Mouse (Mus musculus): Measurements from ENCODE around the gene Dock4. TPM values are rescaled to one million over a fixed set of nuclear protein-coding genes. Genes with fewer than 3 reads are reported as not detected.

Dock4 gene
- polyA plus RNA-seq, 1 experiment = 41.2 TPM

DNA sequence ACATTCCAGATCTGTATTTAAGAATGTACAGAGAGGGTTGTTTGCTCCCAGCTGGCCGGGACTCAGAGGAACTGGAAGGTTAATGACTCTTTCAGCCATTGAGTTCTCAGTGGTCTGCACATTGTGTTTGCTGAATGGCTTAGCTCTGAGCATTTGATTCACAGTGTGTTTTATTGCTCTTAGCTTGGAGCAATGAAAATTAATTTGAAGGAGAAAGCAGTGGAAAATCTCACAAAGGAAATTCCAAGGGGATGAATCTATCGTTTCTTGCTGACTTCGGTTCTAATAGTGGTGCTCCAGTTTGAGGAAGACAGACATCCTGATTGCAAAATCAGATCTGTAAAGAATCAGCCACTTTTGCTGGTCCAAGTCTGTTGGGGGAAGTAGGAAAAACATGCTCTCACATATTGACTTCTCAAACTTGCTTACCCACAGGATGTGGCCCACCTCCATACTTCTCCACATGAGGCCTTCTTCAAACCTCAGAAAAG, 342.9 kb downstream of the Dock4 start:
- H3K27ac ChIP-seq (ENCODE audit: insufficient read depth, low read length) = no peak overlapping the region
- TF ChIP-seq POLR2A (IDR thresholded peaks at IDR 0.05; ENCODE audit: extremely low read depth, insufficient read depth, low read length) = no peak
- no peak for TF ChIP-seq CTCF (IDR thresholded peaks at IDR 0.05; ENCODE audit: extremely low read depth, insufficient read depth, low read length)

DNA sequence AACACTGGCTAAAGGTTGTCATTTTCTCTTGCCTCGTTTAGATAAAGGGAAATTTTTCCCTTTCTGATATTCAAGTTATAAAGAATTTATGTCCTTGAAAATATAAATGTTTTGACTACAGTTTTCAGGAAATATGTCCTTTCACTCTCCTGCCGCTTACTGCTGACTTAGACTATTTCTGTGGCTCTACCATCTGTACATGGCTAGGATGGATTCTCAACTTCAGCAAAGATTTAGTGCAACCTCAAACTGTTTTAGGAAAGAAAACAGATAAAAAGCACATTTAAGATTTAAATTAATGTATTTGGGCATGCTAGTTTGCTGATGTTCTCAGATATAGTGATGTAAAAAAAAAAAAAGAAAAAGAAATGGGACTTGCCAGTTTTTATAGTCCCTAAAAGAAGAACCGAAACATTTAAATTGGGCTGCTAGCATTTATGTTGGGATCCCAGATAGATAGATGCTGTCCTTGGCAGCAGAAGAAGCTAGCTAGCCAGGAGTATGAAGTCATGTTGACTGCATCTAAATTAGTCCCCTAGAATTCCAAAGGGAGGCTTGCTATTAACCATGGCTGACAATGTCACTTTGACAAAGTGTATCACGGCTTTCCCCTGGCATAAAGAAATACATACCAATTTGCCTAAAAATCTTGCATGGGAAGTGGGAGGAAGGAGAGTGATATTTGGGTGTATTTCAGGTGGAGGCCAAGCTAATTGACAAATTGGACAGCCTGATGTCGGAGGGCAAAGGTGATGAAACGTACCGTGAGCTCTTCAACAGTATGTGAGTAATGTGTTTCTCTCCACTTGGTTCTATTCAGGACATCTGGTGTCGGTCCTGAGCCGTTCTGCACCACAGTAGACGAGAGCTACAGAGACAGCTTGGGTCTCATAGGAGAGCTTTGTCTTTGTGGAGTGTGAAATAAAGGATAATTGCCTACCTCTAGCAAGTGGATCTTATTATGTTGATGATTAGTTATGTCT, 343.9 kb downstream of the Dock4 start:
- Histone ChIP-seq H3K4me3 (ENCODE audit: insufficient read depth, low read length) (no peak overlapping the region), H3K27ac (ENCODE audit: insufficient read depth, low read length) (no peak overlapping the region), H3K4me1 (ENCODE audit: control insufficient read depth, insufficient read depth, low read length) (peaks cover 6% of the 10 kb centered on the region)
- no peak for TF ChIP-seq POLR2A (IDR thresholded peaks at IDR 0.05; ENCODE audit: extremely low read depth, insufficient read depth, low read length)
- TF ChIP-seq CTCF (IDR thresholded peaks at IDR 0.05; ENCODE audit: extremely low read depth, insufficient read depth, low read length) = no peak

More for the DNA sequence above, 342.9 kb downstream of the Dock4 start:
- no peak overlapping the region for H3K4me3 ChIP-seq (ENCODE audit: insufficient read depth, low read length)
- H3K4me1 ChIP-seq (ENCODE audit: control insufficient read depth, insufficient read depth, low read length) = peaks cover 6% of the 10 kb centered on the region

DNA sequence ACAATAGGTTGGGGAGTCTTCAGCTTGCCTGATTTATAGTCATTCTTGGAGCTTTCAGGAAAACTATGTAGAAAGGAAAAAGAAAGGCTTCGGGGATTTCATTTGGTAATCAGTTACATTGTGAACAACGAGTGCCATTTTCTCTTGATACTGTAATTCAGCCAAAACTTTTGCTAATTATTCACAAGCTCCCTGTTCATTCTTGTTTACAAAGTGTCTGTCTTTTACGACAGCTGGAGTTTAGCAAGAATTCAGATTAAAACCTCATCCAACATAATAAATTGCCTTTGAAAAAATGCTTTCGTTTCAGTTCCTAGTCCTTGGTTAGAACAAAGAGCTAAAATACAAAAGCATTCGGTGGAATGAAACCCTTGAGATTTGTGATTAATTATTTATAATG, 345.5 kb downstream of the Dock4 start:
- Histone ChIP-seq H3K4me3 (ENCODE audit: insufficient read depth, low read length) (no peak overlapping the region), H3K4me1 (ENCODE audit: control insufficient read depth, insufficient read depth, low read length) (peaks cover 6% of the 10 kb centered on the region), H3K27ac (ENCODE audit: insufficient read depth, low read length) (no peak overlapping the region)
- no peak for TF ChIP-seq CTCF (IDR thresholded peaks at IDR 0.05; ENCODE audit: extremely low read depth, insufficient read depth, low read length)
- no peak for TF ChIP-seq POLR2A (IDR thresholded peaks at IDR 0.05; ENCODE audit: extremely low read depth, insufficient read depth, low read length)

DNA sequence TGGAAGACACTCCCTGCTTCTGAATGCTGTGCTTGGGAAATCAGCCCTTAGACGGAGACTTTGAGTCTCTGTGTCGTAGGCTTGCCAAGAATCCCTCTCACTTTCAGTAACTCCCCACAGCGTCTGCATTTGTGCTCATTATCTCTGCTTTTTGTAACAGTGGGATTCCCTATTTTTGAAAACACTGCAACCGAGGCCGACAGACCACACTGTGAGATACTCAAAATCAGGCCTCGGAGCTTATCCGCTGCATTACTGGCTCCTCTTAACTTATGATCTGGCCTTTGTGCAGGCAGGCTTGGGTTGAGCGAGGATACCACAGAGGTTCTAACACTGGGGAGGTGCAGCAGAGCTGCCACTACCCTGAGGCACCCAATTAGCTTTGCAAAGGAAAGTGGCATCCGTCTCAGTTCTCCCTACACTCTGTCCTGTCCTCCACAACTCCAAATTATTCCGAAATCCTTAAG, 346.5 kb downstream of the Dock4 start:
- Histone ChIP-seq H3K4me3 (ENCODE audit: insufficient read depth, low read length) (no peak overlapping the region), H3K27ac (ENCODE audit: insufficient read depth, low read length) (0 out of 2 replicates have a peak overlapping the region, but pooled peaks have one; percentile 29), H3K4me1 (ENCODE audit: control insufficient read depth, insufficient read depth, low read length) (peaks cover 6% of the 10 kb centered on the region)
- TF ChIP-seq POLR2A (IDR thresholded peaks at IDR 0.05; ENCODE audit: extremely low read depth, insufficient read depth, low read length) (no peak), CTCF (IDR thresholded peaks at IDR 0.05; ENCODE audit: extremely low read depth, insufficient read depth, low read length) (no peak)

DNA sequence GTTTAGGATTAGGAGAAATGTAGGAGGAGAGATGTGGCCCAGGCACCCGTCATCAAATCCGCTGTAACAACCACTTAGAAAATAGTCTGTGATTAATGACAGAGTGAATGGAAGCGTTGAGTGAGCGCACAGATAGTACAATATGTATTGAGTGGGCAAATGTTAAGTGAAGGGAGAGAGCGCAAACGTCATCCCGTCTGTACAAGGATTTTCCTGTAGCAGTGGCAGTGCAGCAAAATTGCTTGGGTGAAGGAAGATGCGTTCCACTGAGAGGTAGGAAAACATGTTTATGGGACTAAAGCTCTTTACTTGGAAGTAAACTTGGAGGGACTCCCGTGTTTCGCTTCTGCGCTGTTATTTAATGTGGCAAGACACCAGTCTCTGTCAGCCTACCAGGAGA, 348.3 kb downstream of the Dock4 start:
- TF ChIP-seq CTCF (IDR thresholded peaks at IDR 0.05; ENCODE audit: extremely low read depth, insufficient read depth, low read length) (no peak), POLR2A (IDR thresholded peaks at IDR 0.05; ENCODE audit: extremely low read depth, insufficient read depth, low read length) (no peak)
- peaks cover 4% of the 10 kb centered on the region for H3K4me1 ChIP-seq (ENCODE audit: control insufficient read depth, insufficient read depth, low read length)
- H3K4me3 ChIP-seq (ENCODE audit: insufficient read depth, low read length) = peak overlapping the region; percentile 27
- H3K27ac ChIP-seq (ENCODE audit: insufficient read depth, low read length) = peak overlapping the region; percentile 78; the same call in 1 of the 2 replicates

DNA sequence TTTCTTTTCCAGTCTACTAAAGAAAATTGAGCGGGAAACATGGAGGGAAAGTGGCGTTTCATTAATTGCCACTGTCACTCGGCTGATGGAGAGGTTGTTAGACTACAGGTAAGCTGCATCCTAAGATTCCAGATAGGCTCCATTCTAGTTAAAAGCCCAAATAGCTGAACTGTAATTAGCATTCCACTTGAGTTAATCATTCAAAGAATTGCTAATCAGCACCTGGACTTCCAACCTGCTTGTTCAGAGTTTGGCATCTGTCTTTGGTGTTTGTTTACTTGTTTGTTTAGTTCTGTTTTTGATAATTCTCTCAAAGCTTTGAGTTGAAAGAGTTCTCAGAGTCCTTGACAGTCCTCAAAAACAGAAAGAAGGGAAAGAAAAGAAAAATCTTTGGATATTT, 349.0 kb downstream of the Dock4 start:
- H3K27ac ChIP-seq (ENCODE audit: insufficient read depth, low read length) = no peak overlapping the region
- H3K4me3 ChIP-seq (ENCODE audit: insufficient read depth, low read length) = peak overlapping the region; percentile 27; the same call in 1 of the 2 replicates
- TF ChIP-seq CTCF (IDR thresholded peaks at IDR 0.05; ENCODE audit: extremely low read depth, insufficient read depth, low read length) (no peak), POLR2A (IDR thresholded peaks at IDR 0.05; ENCODE audit: extremely low read depth, insufficient read depth, low read length) (no peak)
- peaks cover 4% of the 10 kb centered on the region for H3K4me1 ChIP-seq (ENCODE audit: control insufficient read depth, insufficient read depth, low read length)

DNA sequence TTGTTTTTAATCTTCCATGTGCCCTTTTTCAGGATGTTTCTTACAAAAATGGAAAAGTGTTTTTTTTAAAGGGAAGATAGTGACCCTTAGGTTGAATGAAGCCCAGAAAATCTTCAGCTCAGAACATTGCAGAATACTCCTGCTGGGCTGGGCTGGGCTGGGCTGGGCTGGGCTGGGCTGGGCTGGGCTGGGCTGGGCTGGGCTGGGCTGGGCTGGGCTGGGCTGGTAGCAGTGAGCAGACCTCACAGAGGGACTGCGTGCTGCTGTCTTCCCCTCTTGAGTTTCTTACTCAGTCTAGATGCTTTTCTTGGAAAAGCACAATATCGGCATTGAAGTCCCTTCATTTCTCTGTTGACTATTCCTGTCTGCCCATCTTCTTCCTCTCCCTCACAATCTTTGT, 350.0 kb downstream of the Dock4 start:
- H3K27ac ChIP-seq (ENCODE audit: insufficient read depth, low read length) = no peak overlapping the region

DNA sequence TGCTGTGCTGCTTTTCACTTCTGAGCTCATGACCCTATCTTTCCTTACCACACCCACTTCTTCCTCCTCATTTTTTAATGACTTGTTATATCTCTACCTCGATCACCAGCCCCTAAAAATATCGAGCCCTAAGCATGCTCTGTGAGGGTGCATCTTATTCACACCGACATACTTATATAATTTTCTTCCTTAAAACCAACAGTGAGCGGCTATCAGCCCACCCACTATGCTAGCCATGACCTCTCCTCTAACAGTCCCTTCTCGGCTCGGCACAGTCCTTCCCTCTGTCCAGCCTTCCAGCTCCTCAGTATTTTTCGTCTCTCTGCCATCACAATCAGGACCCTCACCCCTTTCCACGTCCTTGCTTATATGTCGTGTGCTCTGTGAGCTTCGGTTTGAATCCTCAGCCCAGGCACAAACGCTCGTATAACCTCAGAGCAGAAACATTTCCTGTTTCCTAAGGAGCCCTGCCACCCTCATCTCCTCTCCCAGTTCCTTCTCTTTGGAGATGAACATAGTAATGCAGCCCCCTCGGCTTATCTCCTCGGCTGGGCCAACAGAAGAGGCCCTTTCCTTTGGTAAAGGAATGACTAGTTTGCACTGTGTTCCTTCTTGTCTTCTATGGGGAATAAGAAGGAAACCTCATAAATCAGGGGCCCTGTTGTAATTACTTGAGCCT, 351.2 kb downstream of the Dock4 start:
- peaks cover 2% of the 10 kb centered on the region for H3K4me1 ChIP-seq (ENCODE audit: control insufficient read depth, insufficient read depth, low read length)
- H3K4me3 ChIP-seq (ENCODE audit: insufficient read depth, low read length) = no peak overlapping the region
- TF ChIP-seq CTCF (IDR thresholded peaks at IDR 0.05; ENCODE audit: extremely low read depth, insufficient read depth, low read length) = no peak
- TF ChIP-seq POLR2A (IDR thresholded peaks at IDR 0.05; ENCODE audit: extremely low read depth, insufficient read depth, low read length) = no peak
- H3K27ac ChIP-seq (ENCODE audit: insufficient read depth, low read length) = no peak overlapping the region

More for the DNA sequence above, 350.0 kb downstream of the Dock4 start:
- TF ChIP-seq CTCF (IDR thresholded peaks at IDR 0.05; ENCODE audit: extremely low read depth, insufficient read depth, low read length) (no peak), POLR2A (IDR thresholded peaks at IDR 0.05; ENCODE audit: extremely low read depth, insufficient read depth, low read length) (no peak)
- Histone ChIP-seq H3K4me1 (ENCODE audit: control insufficient read depth, insufficient read depth, low read length) (peaks cover 2% of the 10 kb centered on the region), H3K4me3 (ENCODE audit: insufficient read depth, low read length) (no peak overlapping the region)

DNA sequence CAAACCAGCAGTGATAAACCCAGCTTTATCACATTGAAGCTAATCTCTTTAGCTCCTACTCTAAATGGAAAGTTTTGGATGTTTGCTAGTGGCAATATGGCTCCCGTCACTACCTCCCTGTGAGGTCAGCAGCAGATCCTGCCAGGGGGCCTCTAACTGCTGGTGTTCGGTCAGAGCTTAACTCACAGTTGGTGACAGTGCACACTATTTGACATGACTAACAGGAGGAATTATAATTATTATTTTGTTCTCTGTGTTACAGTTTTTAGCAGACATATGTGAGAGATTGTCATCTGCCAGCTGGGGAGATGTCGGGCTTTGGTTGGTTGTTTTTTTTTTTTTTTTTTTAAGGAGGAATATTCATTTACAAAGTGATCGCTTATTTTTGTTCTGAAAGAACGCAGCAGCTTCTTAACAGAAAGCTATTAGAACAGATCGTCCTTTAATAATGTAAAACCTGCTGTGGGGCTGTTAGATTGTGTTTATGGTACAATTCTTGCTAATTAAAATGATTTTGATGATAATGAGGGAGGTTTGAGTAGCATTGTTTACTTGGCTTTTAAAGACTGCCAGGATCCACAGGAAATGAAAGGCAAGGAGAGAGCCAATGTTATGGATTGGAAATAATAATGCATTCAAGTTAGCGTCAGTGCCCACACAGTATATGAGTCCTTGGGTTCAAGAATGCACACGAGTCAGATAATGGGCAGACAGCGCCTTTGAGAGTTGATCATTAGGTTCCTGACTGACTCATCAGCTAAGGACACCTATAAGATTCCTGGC, 352.0 kb downstream of the Dock4 start:
- Histone ChIP-seq H3K4me3 (ENCODE audit: insufficient read depth, low read length) (no peak overlapping the region), H3K27ac (ENCODE audit: insufficient read depth, low read length) (no peak overlapping the region), H3K4me1 (ENCODE audit: control insufficient read depth, insufficient read depth, low read length) (peaks cover 2% of the 10 kb centered on the region)
- TF ChIP-seq POLR2A (IDR thresholded peaks at IDR 0.05; ENCODE audit: extremely low read depth, insufficient read depth, low read length) = no peak
- TF ChIP-seq CTCF (IDR thresholded peaks at IDR 0.05; ENCODE audit: extremely low read depth, insufficient read depth, low read length) = no peak

Data from cortical plate, adult 2 months (tissue).